Mouse (Mus musculus) ES-E14 (cell line): ENCODE results near the gene Cntrob. TPM values are rescaled to one million over a fixed set of nuclear protein-coding genes. Genes with fewer than 3 reads are reported as not detected.

Experiments
- DNase-seq: peaks from one replicate; pipeline ENCODE4 v3.0.0-alpha.2; 2013; ENCODE audit warnings: low read depth, low spot score
- H3K27ac ChIP-seq: 2 replicates; pipeline ENCODE4 v1.5.1; 2012; ENCODE audit warnings: low read depth, mild to moderate bottlenecking, low read length, moderate library complexity, mixed read lengths; ENCODE audit not compliant: poor library complexity, insufficient read depth, severe bottlenecking
- H3K36me3 ChIP-seq: 2 replicates; pipeline ENCODE4 v1.6.1; 2012; ENCODE audit warnings: mild to moderate bottlenecking, low read length, moderate library complexity, mixed read lengths; ENCODE audit not compliant: control insufficient read depth, poor library complexity, insufficient read depth, severe bottlenecking
- H3K4me1 ChIP-seq, 2 experiments: fragments of 150-350 bp in 1 of 2; sonication (generic) in 1 of 2; 2 replicates each; pipeline ENCODE4 v1.6.1; 2012; ENCODE audit warnings: low read length in 2 of 2, mild to moderate bottlenecking in 1 of 2, mixed read lengths in 1 of 2; ENCODE audit not compliant: control insufficient read depth in 2 of 2, insufficient read depth in 2 of 2, poor library complexity in 1 of 2
- H3K4me3 ChIP-seq, 2 experiments: fragments of 150-350 bp in 1 of 2; sonication (generic) in 1 of 2; 2 replicates each; pipeline ENCODE4 v1.5.1; 2012; ENCODE audit warnings: low read length in 2 of 2, low read depth in 1 of 2, mild to moderate bottlenecking in 1 of 2, mixed read lengths in 1 of 2; ENCODE audit not compliant: insufficient read depth in 1 of 2, poor library complexity in 1 of 2, severe bottlenecking in 1 of 2
- H3K9ac ChIP-seq: 2 replicates; pipeline ENCODE4 v1.6.1; 2012; ENCODE audit warnings: low read depth, mild to moderate bottlenecking, low read length, mixed read lengths; ENCODE audit not compliant: poor library complexity, insufficient read depth, severe bottlenecking
- H3K9me3 ChIP-seq: fragments of 150-350 bp; sonication (generic); 2 replicates; pipeline ENCODE4 v1.6.1; 2012; ENCODE audit warnings: low read depth, mild to moderate bottlenecking, low read length; ENCODE audit not compliant: control insufficient read depth, insufficient read depth
- CHD2 ChIP-seq: IDR thresholded peaks from 2 replicates; pipeline ENCODE4 v1.6.1; 2014; ENCODE audit warnings: mild to moderate bottlenecking, low read depth, low read length, inconsistent platforms
- HCFC1 ChIP-seq: IDR thresholded peaks from 2 replicates; pipeline ENCODE4 v1.6.1; 2012; ENCODE audit warnings: low read length, inconsistent platforms, borderline replicate concordance; ENCODE audit not compliant: insufficient read depth
- MAFK ChIP-seq: IDR thresholded peaks from 2 replicates; pipeline ENCODE4 v1.6.1; 2014; ENCODE audit warnings: mild to moderate bottlenecking, low read depth, low read length, inconsistent platforms; ENCODE audit not compliant: insufficient read depth
- ZC3H11A ChIP-seq: IDR thresholded peaks from 2 replicates; pipeline ENCODE4 v1.6.1; 2012; ENCODE audit warnings: low read depth, mild to moderate bottlenecking, inconsistent platforms, low read length, borderline replicate concordance
- ZNF384 ChIP-seq: IDR thresholded peaks from 2 replicates; pipeline ENCODE4 v1.6.1; 2012; ENCODE audit warnings: low read depth, low read length, inconsistent platforms
- in situ Hi-C, 2 experiments: fragments of 600-800 bp; cut with MboI; formaldehyde crosslinking; loops; one replicate each; pipeline ENCODE4 v1.15.1; 2025; ENCODE audit warnings: low sequenced_read_pairs in 2 of 2, inconsistent platforms in 1 of 2; ENCODE audit not compliant: unreplicated experiment in 2 of 2
- total RNA-seq: library from RNA; depleted of rRNA; stranded (reverse); fragments of 300-350 nt; gene quantifications from 2 replicates; pipeline ENCODE4 v1.2.3, GENCODE M21; 2012

The Cntrob gene
- total RNA-seq, 1 experiment: 23.0 TPM

GRCm38 (mm10) chr11:69275650-69276049 is 47.9 kb downstream of the Cntrob start:
- Histone ChIP-seq H3K9ac (no peak overlapping the region), H3K4me1 (no peaks in the 10 kb centered on the region), H3K27ac (no peak overlapping the region), H3K4me3 (no peak overlapping the region), H3K9me3 (no peaks in the 10 kb centered on the region), H3K36me3 (no peaks in the 10 kb centered on the region)
- in situ Hi-C loops: no loop called here
- no peak for DNase-seq
- TF ChIP-seq MAFK (no peak), ZC3H11A (no peak), ZNF384 (no peak), CHD2 (no peak), HCFC1 (no peak)

DNA sequence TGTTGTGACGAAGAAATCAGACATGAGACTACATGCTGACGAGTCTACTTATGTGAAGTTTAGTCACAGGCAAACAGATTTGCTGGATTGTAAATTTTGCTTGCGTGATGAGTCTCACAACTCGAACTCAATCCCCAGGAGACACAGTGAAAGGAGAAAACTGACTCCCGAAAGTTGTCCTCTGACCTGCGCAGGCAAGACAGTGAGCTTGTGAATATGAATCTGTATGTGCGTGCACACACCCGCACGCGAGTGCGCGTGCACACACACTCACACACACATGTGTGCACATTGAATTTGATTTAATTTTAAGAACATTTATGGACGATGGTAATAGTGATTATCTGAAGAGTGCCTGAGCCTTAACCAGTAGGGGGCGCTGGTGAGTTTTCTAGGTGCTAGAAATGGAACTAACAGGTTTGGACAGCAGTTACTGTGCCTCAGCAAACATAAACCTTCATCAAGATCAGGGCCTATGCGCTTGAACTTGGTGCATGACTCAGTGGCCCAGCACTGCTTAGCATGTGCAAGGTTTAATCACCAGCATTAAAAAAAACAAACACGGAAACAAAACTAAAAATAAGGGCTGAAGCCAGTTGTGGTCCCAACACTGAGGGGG is 51.3 kb downstream of the Cntrob start:
- DNase-seq: peak; percentile 80
- Histone ChIP-seq H3K27ac (no peak overlapping the region), H3K9me3 (no peaks in the 10 kb centered on the region), H3K4me3 (no peak overlapping the region), H3K36me3 (no peaks in the 10 kb centered on the region), H3K4me1 (no peaks in the 10 kb centered on the region), H3K9ac (no peak overlapping the region)
- in situ Hi-C loops: no loop called here
- TF ChIP-seq ZC3H11A (no peak), MAFK (no peak), HCFC1 (no peak), CHD2 (no peak), ZNF384 (no peak)

GRCm38 (mm10) chr11:69269575-69269974 is 54.0 kb downstream of the Cntrob start:
- Histone ChIP-seq H3K36me3 (no peaks in the 10 kb centered on the region), H3K4me1 (no peaks in the 10 kb centered on the region), H3K9ac (no peak overlapping the region), H3K4me3 (no peak overlapping the region), H3K27ac (no peak overlapping the region), H3K9me3 (no peaks in the 10 kb centered on the region)
- TF ChIP-seq MAFK: no peak
- TF ChIP-seq HCFC1: no peak
- TF ChIP-seq CHD2: no peak
- TF ChIP-seq ZC3H11A: peak; percentile 35; the same call in 1 of the 2 replicates
- no peak for TF ChIP-seq ZNF384
- peak; percentile 62 for DNase-seq
- in situ Hi-C loops: loop anchor here (5.0 to 10.0 kb wide), 3 partner anchors 113 to 245 kb away; no protein-coding TSS in a partner anchor

GRCm38 (mm10) chr11:69268100-69268499 is 55.5 kb downstream of the Cntrob start:
- Histone ChIP-seq H3K4me1 (no peaks in the 10 kb centered on the region), H3K4me3 (no peak overlapping the region), H3K9me3 (no peaks in the 10 kb centered on the region), H3K27ac (no peak overlapping the region), H3K36me3 (no peaks in the 10 kb centered on the region), H3K9ac (no peak overlapping the region)
- in situ Hi-C loops: loop anchor here (5.0 to 10.0 kb wide), 3 partner anchors 114 to 247 kb away; no protein-coding TSS in a partner anchor
- no peak for TF ChIP-seq MAFK
- TF ChIP-seq HCFC1: no peak
- TF ChIP-seq CHD2: no peak
- no peak for TF ChIP-seq ZC3H11A
- no peak for TF ChIP-seq ZNF384
- DNase-seq: no peak
